8 mouse cellular contexts compared by ENCODE assay signal in the genomic region with DNA sequence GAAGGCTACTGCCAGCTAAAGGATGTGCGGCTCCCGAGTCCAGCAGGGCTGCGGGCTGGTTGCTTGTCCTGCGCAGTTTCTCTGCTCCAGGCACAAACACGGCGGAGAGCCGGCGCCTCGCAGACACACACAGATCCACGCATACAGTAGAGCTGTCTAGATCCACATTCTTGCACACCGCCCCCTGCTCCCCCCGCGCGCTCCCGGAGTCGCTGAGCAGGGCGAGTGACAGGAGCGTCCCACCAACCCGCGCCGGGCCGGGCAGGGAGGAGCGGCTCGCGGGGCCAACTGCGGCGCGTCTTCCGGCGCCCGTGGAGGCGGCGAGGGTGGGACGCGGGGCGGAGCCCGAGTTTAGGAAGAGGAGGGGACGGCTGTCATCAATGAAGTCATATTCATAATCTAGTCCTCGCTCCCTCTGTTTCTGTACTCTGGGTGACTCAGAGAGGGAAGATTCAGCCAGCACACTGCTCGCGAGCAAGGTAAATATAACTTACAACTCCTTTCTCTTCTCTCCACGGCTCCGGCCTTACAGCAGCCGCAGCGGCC. TPM values are rescaled to one million over a fixed set of nuclear protein-coding genes. Genes with fewer than 3 reads are reported as not detected.
A peak's percentile ranks its signal among the peaks of the same experiment; 100 is the strongest.
DNase-seq lines count a peak whose midpoint lies in the region; ATAC-seq and TF ChIP-seq lines count a peak whose summit lies in the region.

Smarca2 (plus strand) TSS at position 296 of the 546 bp plus-strand sequence.

- H3K4me3 ChIP-seq in embryonic facial prominence, embryonic 13.5 days = peak within 1 kb of the TSS; percentile 87
- peak within 1 kb of the TSS; percentile 93 for H3K4me3 ChIP-seq in kidney, adult 2 months (ENCODE audit: insufficient read depth, low read depth, low read length)
- peak within 1 kb of the TSS; percentile 67 for H3K4me3 ChIP-seq in limb, embryonic 11.5 days (ENCODE audit: low read depth, low read length)
- peak within 1 kb of the TSS; percentile 79 for H3K4me3 ChIP-seq in midbrain, embryonic 13.5 days (replicated peaks)
- peak within 1 kb of the TSS; percentile 95 for H3K4me3 ChIP-seq in small intestine, adult 2 months (ENCODE audit: low read depth, low read length)

- H3K4me1 ChIP-seq in embryonic facial prominence, embryonic 13.5 days = peaks cover 18% of the 10 kb centered on the region
- peaks cover 3% of the 10 kb centered on the region; the same call in 1 of the 2 replicates for H3K4me1 ChIP-seq in kidney, adult 2 months (ENCODE audit: control insufficient read depth, insufficient read depth, low read length)
- H3K4me1 ChIP-seq in limb, embryonic 11.5 days (ENCODE audit: control insufficient read depth, insufficient read depth, low read length) = peaks cover 3% of the 10 kb centered on the region; the same call in 1 of the 2 replicates
- peaks cover 25% of the 10 kb centered on the region for H3K4me1 ChIP-seq in midbrain, embryonic 13.5 days (replicated peaks)
- peaks cover 3% of the 10 kb centered on the region; the same call in 1 of the 2 replicates for H3K4me1 ChIP-seq in small intestine, adult 2 months (ENCODE audit: control insufficient read depth, insufficient read depth, insufficient read length, low read length)

- ATAC-seq in embryonic facial prominence, embryonic 13.5 days (ENCODE audit: insufficient number of reproducible peaks, insufficient read depth, low FRiP score, low TSS enrichment, low read depth) = peak; percentile 90
- peak; percentile 88 for ATAC-seq in limb, embryonic 11.5 days (ENCODE audit: insufficient number of reproducible peaks, low FRiP score, low TSS enrichment, low read depth)
- ATAC-seq in midbrain, embryonic 13.5 days = peak; percentile 98

- H3K4me2 ChIP-seq in embryonic facial prominence, embryonic 13.5 days = peak within 1 kb of the TSS; percentile 95
- peak within 1 kb of the TSS; percentile 100 for H3K4me2 ChIP-seq in limb, embryonic 11.5 days (ENCODE audit: low read depth, severe bottlenecking)
- peak within 1 kb of the TSS; percentile 100 for H3K4me2 ChIP-seq in midbrain, embryonic 13.5 days (replicated peaks)

- under 1% methylated on average over 45 of the region's 45 CpGs for WGBS in embryonic facial prominence, embryonic 13.5 days
- under 1% methylated on average over 45 of the region's 45 CpGs for WGBS in kidney, adult 2 months
- WGBS in limb, embryonic 11.5 days = 0% methylated on average over 45 of the region's 45 CpGs
- WGBS in midbrain, embryonic 13.5 days = under 1% methylated on average over 45 of the region's 45 CpGs
- WGBS in small intestine, adult 2 months = under 1% methylated on average over 45 of the region's 45 CpGs

- DNase-seq in 3134 (ENCODE audit: extremely low read depth, insufficient read length, low spot score) = peak; percentile 98
- peak; percentile 99 to 100 for DNase-seq in adrenal gland, postnatal 36 days
- DNase-seq in heart, adult 18-20 months = peak; percentile 97 to 99
- peak; percentile 99 for DNase-seq in kidney, adult 2 months
- peak; percentile 93 for DNase-seq in limb, embryonic 11.5 days (ENCODE audit: low spot score)

- peak; percentile 46 for TF ChIP-seq POLR2A in kidney, adult 2 months (IDR thresholded peaks at IDR 0.05; ENCODE audit: low read depth, low read length)
- TF ChIP-seq POLR2A in small intestine, adult 2 months (IDR thresholded peaks at IDR 0.05; ENCODE audit: low read depth, low read length) = no peak; the same call in none of the 2 replicates

- TF ChIP-seq CTCF in kidney, adult 2 months (conservative IDR thresholded peaks at IDR 0.05; ENCODE audit: insufficient read depth, insufficient read length, low read depth, low read length) = no peak
- TF ChIP-seq CTCF in small intestine, adult 2 months (IDR thresholded peaks at IDR 0.05; ENCODE audit: extremely low read depth, insufficient read length, insufficient replicate concordance, low read depth, low read length) = no peak

- peak within 1 kb of the TSS; percentile 90 for H3K9ac ChIP-seq in embryonic facial prominence, embryonic 13.5 days
- H3K9ac ChIP-seq in limb, embryonic 11.5 days (ENCODE audit: low read length) = peak within 1 kb of the TSS; percentile 52
- H3K9ac ChIP-seq in midbrain, embryonic 13.5 days (replicated peaks) = peak within 1 kb of the TSS; percentile 78

- H3K27me3 ChIP-seq in embryonic facial prominence, embryonic 13.5 days = peaks cover 3% of the 10 kb centered on the region; the same call in 1 of the 2 replicates
- no peaks in the 10 kb centered on the region for H3K27me3 ChIP-seq in kidney, adult 2 months (replicated peaks; ENCODE audit: control insufficient read depth, insufficient read depth, low read length)
- H3K27me3 ChIP-seq in limb, embryonic 11.5 days (ENCODE audit: control insufficient read depth, insufficient read depth, low read length) = peaks cover 4% of the 10 kb centered on the region; the same call in 1 of the 2 replicates
- H3K27me3 ChIP-seq in midbrain, embryonic 13.5 days = peaks cover 36% of the 10 kb centered on the region
- H3K27me3 ChIP-seq in small intestine, adult 2 months (ENCODE audit: control insufficient read depth, insufficient read depth, low read length) = no peaks in the 10 kb centered on the region

- peak within 1 kb of the TSS; percentile 98 for H3K27ac ChIP-seq in embryonic facial prominence, embryonic 13.5 days
- peak within 1 kb of the TSS; percentile 97 for H3K27ac ChIP-seq in kidney, adult 2 months (ENCODE audit: insufficient read depth, low read depth, low read length)
- H3K27ac ChIP-seq in limb, embryonic 11.5 days (replicated peaks; ENCODE audit: low read depth, low read length) = peak within 1 kb of the TSS; percentile 67; the same call in 1 of the 2 replicates
- H3K27ac ChIP-seq in midbrain, embryonic 13.5 days = peak within 1 kb of the TSS; percentile 91
- H3K27ac ChIP-seq in small intestine, adult 2 months (ENCODE audit: insufficient read depth, low read depth, low read length) = peak within 1 kb of the TSS; percentile 76

- no peaks in the 10 kb centered on the region for H3K9me3 ChIP-seq in embryonic facial prominence, embryonic 13.5 days
- H3K9me3 ChIP-seq in limb, embryonic 11.5 days (ENCODE audit: control insufficient read depth, low read length) = no peaks in the 10 kb centered on the region
- H3K9me3 ChIP-seq in midbrain, embryonic 13.5 days = no peaks in the 10 kb centered on the region

- H3K36me3 ChIP-seq in embryonic facial prominence, embryonic 13.5 days = no peaks in the 10 kb centered on the region
- no peaks in the 10 kb centered on the region for H3K36me3 ChIP-seq in kidney, adult 2 months (ENCODE audit: control insufficient read depth, insufficient read depth, low read length)
- no peaks in the 10 kb centered on the region for H3K36me3 ChIP-seq in limb, embryonic 11.5 days (ENCODE audit: control insufficient read depth, insufficient read depth, low read length)
- no peaks in the 10 kb centered on the region for H3K36me3 ChIP-seq in midbrain, embryonic 13.5 days
- no peaks in the 10 kb centered on the region for H3K36me3 ChIP-seq in small intestine, adult 2 months (ENCODE audit: control insufficient read depth, insufficient read depth, low read length)

RNA-seq across cellular contexts. Expression of gene Smarca2, which starts in this region (rescaled TPM):
- total RNA-seq in adrenal gland, postnatal 36 days (2021) = 10 to 100 TPM; 60.9 to 99.6 TPM
- 91.9 and 115 TPM in 2 replicates for polyA plus RNA-seq in embryonic facial prominence, embryonic 13.5 days (2015; fragmentation: Nextera tagmentation; extraction: Ambion mirVana)
- 10 to 100 TPM; 68.5 to 70.4 TPM for total RNA-seq in heart, adult 18-20 months (2021)
- polyA plus RNA-seq in kidney, adult 2 months (2012; rRNA removed) = 34.3 and 45.6 TPM in 2 replicates
- polyA plus RNA-seq in limb, embryonic 11.5 days (2014; fragmentation: Nextera tagmentation; extraction: Ambion mirVana) = 60.0 and 61.8 TPM in 2 replicates
- 109 and 117 TPM in 2 replicates for polyA plus RNA-seq in midbrain, embryonic 13.5 days (2015; fragmentation: Nextera tagmentation; extraction: Ambion mirVana)
- 6.4 and 14.2 TPM in 2 replicates for polyA plus RNA-seq in small intestine, adult 2 months (2012; rRNA removed)

Comparison
In these comparisons a context has a peak if more than half of its experiments do, and no peak if none do; other contexts are left out.
1. Peak in every context shown above with its lines: DNase-seq, ATAC-seq, H3K4me3 ChIP-seq and H3K27ac ChIP-seq.